Mouse (Mus musculus) regulatory T cell (primary cell): ENCODE measurements around the gene Pcnx.

Source experiments
- in situ Hi-C: fragments of 300-600 bp; cut with MboI, MseI; formaldehyde crosslinking; loops from one replicate; pipeline ENCODE4 v1.15.1; 2025; ENCODE audit warnings: high pct_unique_total_duplicates

The Pcnx gene

GRCm38 (mm10) chr12:81895986-81896385, 36.2 kb downstream of the Pcnx start:
- in situ Hi-C loops: no loop called here

- in situ Hi-C loops: no loop called here
Observed at GRCm38 (mm10) chr12:81904456-81904855, 44.6 kb downstream of the Pcnx start.

GRCm38 (mm10) chr12:81905865-81906264, 46.0 kb downstream of the Pcnx start:
- in situ Hi-C loops: no loop called here

GRCm38 (mm10) chr12:81907741-81908357, 48.0 kb downstream of the Pcnx start:
- in situ Hi-C loops: no loop called here

- in situ Hi-C loops: no loop called here
Observed at GRCm38 (mm10) chr12:81910439-81910838, 50.6 kb downstream of the Pcnx start.

GRCm38 (mm10) chr12:81915176-81915950, 55.5 kb downstream of the Pcnx start:
- in situ Hi-C loops: loop anchor here (5.0 kb wide), 1 partner anchor 123 kb away; no protein-coding TSS in a partner anchor

- in situ Hi-C loops: loop anchor here (5.0 kb wide), 1 partner anchor 126 kb away; no protein-coding TSS in a partner anchor
Observed at GRCm38 (mm10) chr12:81918346-81918745, 58.5 kb downstream of the Pcnx start.

GRCm38 (mm10) chr12:81918886-81919285, 59.1 kb downstream of the Pcnx start:
- in situ Hi-C loops: loop anchor here (5.0 kb wide), 1 partner anchor 127 kb away; no protein-coding TSS in a partner anchor

GRCm38 (mm10) chr12:81920027-81920426, 60.2 kb downstream of the Pcnx start:
- in situ Hi-C loops: no loop called here

GRCm38 (mm10) chr12:81920614-81921013, 60.8 kb downstream of the Pcnx start:
- in situ Hi-C loops: no loop called here

GRCm38 (mm10) chr12:81921785-81922184, 62.0 kb downstream of the Pcnx start:
- in situ Hi-C loops: no loop called here

GRCm38 (mm10) chr12:81922838-81923237, 63.0 kb downstream of the Pcnx start:
- in situ Hi-C loops: no loop called here

- in situ Hi-C loops: no loop called here
Observed at GRCm38 (mm10) chr12:81927163-81927562, 67.3 kb downstream of the Pcnx start.

GRCm38 (mm10) chr12:81927643-81928381, 68.0 kb downstream of the Pcnx start:
- in situ Hi-C loops: no loop called here

- in situ Hi-C loops: no loop called here
Observed at GRCm38 (mm10) chr12:81928382-81928770, 68.6 kb downstream of the Pcnx start.

- in situ Hi-C loops: no loop called here
Observed at GRCm38 (mm10) chr12:81932015-81932414, 72.2 kb downstream of the Pcnx start.

GRCm38 (mm10) chr12:81933430-81933829, 73.6 kb downstream of the Pcnx start:
- in situ Hi-C loops: no loop called here

GRCm38 (mm10) chr12:81934510-81934909, 74.7 kb downstream of the Pcnx start:
- in situ Hi-C loops: no loop called here

GRCm38 (mm10) chr12:81936066-81936465, 76.2 kb downstream of the Pcnx start:
- in situ Hi-C loops: no loop called here

- in situ Hi-C loops: no loop called here
Observed at GRCm38 (mm10) chr12:81941191-81941590, 81.4 kb downstream of the Pcnx start.

GRCm38 (mm10) chr12:81943331-81944062, 83.7 kb downstream of the Pcnx start:
- in situ Hi-C loops: no loop called here

- in situ Hi-C loops: no loop called here
Observed at GRCm38 (mm10) chr12:81949026-81949425, 89.2 kb downstream of the Pcnx start.
